Mouse (Mus musculus) layer of hippocampus, adult 9-10 months (tissue): ENCODE results near the gene Gm48552.

Experiments
- DNase-seq: peaks from one replicate; pipeline ENCODE4 v3.0.0; 2022; ENCODE audit warnings: low spot score

The Gm48552 gene

DNA sequence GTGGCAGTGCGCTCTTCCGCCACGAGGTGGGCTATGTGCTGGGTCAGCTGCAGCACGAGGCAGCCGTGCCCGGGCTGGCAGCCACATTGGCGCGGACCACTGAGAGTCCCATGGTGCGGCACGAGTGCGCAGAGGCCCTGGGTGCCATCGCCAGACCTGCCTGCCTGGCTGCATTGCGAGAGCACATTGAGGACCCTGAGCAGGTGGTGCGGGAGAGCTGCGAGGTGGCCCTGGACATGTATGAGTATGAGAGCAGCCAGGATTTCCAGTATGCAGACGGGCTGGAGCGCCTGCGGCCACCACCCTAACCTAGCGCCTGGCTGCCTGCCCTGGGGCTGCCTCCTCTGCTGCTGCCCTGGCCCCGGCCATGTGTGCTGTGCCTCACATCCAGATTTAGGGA, 1.1 kb upstream of the Gm48552 start:
- DNase-seq: no peak

DNA sequence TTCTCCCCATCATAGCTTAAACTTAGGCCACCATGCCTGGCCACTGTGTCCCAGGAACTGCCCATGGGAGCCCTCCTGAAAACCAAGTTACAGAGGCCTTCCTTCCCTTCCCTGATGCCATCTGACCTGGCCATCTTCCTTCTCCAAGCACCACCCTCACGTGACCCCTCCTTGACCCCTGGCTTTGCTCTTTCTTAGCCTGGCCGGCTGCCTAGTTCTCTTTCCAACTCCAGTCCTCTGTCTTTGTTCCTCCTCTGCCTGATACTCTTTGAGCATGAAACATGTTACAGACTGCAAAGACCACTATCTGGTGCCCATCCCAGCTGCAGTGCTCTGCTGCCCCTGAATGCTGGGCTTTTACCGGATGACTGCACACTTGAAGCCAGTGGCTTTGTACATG, 568 bp downstream of the Gm48552 start:
- no peak for DNase-seq

DNA sequence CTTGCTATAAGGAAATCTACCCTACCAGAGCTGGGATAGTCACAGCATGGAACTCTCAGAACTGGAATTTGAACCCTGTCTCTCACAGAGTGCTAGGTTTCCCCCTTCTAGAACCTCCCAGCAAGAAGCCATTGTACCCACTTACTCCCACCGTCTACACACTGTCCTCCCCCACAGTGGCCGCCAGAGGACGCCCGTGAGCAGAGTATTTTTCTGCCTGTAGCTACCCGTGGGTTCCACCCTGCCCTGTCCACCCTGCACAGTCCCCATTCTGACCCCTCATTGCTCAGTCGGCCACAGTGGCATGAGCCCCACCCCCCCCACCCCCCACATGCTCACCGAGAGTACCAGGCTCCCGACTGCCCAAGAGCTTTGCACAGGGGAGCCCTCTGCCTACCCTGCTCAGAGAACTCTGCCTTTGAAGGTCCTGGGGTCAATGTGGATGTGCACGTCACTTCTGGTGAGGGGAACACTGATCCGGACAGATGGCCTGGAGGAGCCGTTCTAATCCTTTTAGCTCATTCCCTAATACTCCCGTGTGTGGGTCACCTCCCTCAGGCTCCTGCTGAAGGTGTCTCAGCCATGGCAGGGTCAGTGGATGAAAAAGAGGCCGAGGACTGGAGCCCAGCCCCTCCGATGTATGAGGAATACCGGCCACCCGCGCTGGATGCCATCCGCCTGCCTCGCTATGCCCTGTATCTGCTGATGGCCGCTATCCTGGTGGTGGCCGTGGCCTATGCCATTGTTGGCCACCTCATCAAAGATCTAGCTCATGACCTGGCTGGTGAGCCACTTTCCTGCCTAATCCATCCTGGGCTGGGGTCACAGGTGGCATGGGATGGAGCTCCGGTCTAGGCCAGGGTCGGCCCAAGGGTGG, 1.2 kb downstream of the Gm48552 start:
- DNase-seq: no peak

DNA sequence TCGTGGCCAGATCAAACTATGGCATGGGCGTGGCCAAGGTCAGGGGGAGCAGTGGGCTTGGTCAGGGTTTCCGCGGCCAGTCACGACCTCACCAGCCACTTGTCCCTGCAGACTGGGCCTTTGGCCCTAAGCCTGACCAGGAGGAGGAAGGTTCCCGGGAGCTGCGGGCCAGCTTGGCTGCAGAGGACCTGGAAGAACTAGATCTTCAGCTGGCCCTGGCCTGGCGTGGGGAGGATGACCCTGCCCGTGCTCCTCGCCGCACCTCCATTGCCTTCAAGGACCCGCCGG, 1.8 kb downstream of the Gm48552 start:
- no peak for DNase-seq

DNA sequence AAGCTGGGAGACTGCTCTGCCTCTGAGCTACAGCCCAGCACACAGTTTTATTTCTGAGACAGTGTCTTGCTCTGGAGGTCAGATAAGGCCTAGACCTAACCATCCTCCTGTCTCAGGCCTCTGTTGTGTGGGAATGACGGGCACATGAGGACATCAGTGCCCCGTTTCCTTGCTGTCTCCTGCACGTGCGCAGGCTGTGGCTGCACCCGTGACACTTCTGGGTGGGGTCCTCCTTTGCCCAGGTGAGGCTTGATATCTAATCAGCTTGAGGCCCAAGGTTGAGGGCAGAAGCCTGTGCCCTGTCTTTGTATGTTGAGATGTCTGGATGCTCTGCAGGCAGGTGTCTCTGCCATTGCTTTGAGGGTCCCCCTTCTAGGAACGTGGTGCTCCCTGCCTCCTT, 3.5 kb downstream of the Gm48552 start:
- DNase-seq: no peak

DNA sequence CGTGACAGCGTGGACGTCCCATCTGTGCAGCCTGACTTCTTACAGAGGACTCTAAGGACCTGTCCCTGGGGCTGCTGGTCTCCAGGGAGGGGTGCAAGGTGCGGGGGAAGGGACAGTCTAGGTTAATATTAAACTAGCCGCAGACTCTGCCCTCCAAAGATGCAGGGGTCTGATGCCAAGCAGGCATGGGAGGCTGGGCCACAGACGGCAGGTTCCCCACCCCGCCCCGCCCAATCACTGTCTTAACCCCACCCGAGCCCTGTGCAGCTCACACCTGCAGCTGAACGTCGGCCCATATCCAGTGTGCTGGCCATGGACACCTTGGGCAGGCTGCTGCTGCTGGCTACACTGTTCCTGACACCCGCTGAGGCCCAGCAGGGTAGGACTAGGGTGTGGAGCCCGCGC, 4.0 kb downstream of the Gm48552 start, which contains the start of gene Smim24:
TSS of gene Smim24 (plus strand) at position 271 of the 405 bp plus-strand sequence.
- no peak for DNase-seq

DNA sequence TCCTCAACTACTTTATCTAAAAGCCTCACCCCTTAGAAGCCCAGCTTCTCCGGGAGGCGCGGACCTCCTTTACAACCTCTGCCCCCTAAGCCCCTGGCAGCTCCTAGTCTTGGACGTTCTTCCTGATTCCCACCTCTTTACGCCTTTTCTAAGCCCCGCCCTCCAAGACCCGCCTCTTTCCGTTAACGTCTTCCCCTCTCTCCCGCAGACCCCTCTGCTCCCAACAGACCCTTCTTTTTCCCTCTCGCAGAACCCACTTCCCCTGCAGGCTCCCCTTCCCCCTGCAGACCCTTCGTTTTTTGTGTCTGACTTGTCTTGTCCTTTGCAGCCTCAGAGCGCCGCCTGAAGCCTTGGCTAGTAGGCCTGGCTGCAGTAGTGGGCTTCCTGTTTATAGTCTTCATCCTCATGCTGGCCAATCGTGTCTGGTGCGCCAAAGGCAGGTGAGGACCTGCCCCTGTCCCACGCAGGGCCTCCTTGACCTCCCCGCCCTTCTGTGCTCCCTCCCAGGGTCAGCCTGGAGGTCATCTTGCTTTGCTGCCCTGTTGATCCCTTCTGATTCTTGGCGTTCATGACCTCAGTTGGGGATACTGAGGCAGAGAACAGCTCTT, 4.8 kb downstream of the Gm48552 start:
- DNase-seq: no peak

DNA sequence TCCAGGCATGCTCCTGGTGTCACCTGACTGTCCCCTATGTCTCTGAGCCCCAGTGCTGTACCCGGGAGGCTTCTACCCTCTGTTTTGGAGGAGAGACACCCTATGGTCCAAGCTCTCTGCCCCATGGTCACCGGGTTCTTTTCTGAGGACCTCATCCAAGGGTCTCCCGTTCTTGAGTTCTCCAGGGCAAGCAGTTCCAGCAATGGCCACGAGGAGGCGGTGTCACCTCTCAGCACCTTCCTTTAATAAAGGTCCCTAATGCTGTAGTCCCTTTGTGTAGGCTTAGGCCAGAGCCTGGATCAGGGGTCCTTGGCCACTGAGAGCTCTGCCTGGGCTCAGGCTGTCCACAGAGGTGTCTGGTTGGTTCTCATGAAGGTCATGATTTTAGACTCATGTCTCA, 6.3 kb downstream of the Gm48552 start:
- DNase-seq: no peak

DNA sequence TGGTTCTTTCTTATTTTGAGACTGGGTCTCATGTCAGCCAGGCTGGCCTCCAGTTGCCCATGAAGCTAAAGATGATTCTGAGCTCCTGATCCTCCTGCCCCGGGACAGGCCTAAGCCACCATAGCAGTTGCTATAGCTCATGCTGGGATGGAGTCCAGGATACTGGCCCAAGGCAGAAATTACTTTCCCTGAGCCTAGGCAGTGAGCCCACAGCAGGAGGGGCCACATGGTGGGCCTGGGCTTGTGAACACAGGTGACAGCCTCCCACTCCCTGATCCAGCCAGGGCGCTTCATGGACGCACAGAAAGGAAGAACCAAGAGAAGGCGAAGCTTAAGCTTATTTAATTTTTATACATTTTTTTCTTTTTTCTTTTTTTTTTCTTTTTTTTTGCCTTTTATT, 7.1 kb downstream of the Gm48552 start:
- no peak for DNase-seq

DNA sequence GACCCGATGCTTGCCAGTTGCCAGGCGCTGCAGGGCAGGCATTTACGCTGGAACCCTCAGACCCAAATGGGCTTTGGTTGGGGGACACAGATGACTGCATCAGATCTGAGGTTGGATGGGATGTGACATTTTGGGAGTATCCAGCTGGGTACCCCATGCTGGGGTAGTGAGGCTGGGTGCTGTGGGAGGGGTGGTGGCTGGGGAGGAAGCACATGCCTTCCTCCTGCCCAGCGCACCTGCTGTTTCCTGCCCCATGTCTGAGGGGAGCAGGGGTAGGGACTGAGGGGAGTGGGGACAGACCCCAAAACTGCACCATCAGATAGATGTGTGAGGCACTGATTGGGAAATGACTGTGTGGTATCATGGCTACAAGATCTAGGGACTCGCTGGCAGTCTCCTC, 7.9 kb downstream of the Gm48552 start:
- DNase-seq: no peak

DNA sequence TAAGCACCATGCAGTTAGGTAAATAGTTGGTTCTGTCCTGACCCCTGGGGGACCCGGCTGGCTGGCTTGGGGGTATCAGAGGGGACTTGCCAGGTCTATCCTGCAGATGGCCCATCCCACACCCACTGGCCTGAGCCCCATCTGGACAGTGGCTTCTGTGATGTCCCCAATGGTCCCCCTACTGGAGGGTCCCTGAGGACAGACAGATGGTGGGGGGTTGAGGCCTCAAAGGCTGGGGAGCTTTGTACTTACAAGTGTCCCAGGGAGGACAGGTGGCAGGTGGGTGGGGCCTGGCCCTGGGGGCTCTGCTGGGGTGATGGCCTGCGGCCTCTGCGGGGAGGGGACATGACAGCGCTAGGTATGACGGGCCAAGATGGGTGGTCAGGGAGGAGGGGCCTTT, 10.5 kb downstream of the Gm48552 start:
- DNase-seq: no peak

DNA sequence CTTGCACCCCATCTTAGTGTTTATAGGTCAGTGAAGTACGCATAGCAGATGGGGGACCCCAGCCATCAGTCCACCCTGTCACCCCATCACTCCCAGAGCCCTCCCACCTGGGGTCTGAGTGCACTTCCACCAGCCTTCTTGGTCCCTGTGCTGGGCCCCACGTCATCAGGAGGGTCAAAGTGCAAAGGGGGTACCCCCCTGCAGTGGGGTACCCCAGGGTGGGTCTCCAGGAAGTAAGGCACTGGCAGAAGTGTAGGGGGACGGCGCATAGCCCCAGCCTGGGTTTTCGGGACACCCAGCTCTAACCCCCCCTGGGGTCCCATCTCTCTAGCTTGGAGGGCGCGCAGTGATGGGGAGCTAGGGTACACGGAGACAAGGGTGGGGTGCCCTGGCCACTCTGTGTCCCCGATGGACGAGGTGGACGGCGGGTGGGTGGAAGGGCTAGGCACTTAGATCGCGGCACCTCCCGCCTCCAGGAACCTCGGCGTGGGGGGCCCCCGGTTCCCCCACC, 11.0 kb downstream of the Gm48552 start:
- DNase-seq: no peak

DNA sequence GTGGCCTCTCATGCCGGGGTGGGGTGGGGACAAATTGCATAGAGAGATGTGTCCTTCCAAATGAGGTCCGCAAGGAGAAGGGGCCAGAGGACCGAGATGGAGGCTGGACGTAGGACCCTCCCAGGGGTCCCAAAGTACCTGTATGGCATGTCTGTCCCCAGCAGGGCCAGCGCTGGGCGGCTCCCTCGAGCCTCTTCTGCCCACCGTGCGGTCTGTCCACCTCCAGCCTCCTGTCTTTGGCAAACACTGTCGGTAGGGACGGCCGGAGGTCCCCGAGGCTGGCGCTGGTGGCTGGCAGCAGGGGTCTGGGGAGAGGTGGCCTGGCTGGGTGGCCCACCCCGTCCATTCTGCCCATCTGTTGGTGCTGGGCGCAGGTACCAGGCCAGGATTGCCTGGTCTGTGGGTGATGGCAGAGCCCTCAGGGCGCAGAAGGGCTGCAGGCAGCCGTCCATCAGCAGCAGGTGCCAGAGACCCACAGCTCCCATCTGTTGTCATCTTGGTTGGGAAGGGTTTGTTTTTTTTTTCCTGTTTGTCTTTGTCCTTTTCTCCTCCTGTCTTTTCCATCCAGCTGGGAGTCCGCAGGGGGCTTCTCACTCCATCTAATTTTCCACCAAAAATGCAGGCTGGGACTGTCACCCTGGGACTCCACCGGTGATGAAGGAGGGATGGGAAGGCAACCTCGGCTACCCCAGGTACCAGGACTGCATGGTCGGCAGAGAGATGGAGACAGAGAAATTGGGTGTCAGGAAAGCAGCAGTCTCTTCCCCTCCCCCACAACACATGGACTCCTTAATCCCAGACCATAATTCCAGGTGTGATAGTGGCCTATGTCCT, 11.8 kb downstream of the Gm48552 start:
- no peak for DNase-seq

DNA sequence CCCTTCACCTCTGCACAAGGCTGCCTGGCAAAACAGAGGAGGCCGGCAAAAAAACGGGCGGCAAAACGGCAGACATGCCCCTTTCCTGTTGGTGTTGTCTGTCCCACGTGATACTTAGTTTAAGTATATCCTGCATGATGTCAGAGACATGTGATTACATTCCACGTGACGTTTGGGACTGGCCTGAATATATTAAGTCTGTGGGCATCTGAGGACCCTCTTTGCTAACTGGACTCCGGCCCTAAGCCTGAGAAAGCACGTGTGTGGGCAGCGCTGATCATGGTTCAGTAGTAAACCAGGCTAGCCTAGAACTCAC, 12.4 kb downstream of the Gm48552 start:
- no peak for DNase-seq

DNA sequence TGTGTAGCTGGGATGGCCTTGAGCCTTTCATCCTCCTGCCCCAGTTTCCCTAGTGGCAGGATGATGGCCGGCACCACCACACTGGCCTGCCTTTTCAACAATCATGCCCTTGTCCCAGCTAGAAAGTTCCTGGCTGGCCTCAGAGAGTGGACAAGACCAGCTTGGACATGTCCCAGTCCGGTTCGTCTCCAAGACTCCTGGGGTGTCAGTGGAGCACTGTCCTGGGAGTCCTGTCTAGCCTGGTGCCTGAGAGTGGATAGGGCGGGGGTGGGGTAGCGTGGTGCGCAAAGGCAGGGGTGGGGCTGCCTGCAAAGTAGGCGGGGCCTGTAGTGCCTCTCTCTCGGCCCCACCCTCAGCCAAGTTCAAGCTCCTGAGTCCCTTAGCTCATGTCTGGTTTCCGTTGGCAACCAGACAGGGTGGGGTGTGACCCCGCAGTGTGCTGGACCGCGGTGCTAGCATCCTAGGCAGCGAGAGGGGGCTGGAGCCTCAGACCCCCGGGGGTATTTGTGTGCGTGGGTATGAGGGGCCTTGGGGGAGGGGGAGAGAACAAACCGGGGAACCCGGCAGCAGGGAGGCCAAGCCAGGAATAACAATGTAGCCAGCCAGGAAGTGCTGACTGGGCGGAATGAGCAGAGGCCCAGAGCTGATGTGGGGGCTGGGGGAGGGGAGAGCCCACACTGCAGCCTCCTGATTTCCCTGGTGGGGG, 12.9 kb downstream of the Gm48552 start:
- DNase-seq: no peak

DNA sequence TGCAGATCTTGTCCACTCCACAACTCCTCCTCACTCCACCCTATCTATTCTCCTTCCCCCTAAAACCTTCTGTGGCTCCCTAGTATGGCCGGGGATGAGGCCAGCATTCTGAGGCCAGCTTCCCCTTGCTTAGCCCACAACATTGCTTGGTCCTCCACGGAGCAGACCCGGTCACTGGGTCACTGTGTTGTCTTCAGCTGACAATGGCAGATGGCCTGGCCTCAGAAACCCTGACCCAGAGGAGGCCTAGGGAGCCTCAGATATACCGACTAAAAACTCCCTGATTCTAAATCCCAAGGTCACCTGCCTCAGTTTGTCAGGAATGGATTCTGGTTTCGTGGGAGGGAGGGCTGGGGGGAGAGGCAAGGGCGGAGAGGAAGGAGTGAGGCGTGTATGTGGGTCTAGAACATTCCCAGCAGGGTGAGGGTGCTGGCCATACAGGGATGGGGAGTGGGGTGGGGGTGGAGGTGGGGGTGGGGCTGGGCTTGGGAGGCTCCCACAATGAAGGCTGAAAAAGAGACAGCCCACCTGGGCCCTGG, 13.5 kb downstream of the Gm48552 start:
- DNase-seq: no peak

DNA sequence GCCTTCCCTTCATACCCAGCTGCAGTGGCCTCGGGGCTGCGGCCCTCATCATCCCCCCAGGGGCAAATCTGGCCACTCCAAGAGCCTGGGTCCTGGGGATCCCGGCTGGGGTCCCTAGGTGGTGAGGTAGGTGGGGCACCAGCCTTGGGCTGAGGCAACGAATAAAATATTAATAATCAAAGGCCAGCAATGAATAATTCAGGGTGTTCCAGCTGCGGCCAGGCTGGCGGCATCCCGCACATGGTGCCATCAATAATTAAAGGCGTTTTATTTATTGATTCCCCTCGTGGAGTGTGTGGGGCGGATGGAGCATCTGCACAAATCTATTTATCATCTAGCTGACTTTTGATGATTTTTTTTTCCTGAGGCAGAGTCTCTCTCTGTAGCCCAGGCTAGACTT, 14.7 kb downstream of the Gm48552 start:
- DNase-seq: no peak

DNA sequence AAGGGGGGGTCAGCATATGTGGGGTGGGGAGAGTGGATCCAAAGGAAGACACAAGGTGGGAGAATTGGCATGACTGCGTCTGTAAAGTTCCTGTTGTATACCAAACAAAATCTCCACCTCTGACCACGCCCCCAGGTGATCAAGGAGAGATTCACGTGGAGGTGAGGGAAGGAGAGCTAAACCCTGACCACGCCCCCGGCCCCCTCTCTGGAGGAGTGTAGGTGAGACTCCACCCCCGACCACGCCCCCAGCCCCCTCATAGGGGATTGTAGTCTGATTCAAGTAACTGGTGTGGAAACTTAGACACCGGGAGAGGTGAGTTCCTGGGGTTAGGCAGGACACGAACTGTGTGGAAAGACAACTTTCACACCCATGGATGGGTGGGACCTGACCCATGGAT, 15.3 kb downstream of the Gm48552 start:
- DNase-seq: no peak

DNA sequence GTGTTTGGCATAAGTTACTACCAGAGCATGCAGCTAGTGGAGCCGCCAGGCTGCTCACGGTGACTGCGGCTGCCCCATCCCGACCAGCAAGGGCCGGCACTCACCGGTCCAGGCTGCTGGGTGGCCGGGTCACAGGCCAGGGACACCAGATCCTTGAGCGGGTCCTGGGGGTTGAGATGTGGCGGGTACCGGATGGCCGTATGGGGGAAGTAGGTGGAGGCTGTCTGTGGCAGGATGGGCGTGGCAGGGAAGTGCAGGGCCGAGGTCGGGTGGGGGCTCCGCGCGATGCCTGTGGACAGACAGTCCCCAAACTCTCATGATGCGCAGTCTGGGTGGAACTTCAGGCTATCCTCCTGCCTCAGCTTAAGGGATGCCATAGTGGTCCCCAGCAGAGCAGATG, 15.9 kb downstream of the Gm48552 start:
- no peak for DNase-seq

DNA sequence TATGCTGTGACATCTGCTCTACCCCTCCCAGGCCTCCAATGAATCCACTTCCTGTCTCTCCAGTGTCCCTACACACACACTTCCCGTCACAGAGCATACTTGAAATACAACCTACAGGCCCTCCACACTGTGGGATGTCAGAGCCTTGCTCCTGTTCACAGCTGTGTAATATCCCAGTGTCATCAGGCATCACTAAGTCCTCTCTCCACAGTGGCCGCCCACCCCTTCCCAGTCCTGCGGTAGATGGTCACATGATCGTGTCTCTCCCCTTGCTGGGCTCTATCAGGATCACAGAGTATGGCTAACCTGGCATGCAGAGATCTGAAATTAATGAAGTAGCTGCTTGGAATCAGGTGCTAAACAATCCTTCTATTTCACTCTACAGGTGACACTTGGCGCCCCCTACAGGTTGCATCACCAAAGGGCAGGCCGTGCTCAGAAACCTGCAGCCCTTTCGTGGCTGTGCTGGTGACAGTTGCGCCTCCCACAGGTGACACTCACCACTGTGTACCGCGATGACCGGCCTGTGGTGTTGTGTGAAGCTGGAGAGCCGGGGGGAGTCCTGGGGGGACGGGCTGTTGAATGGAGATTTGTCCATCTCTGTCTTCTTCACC, 16.9 kb downstream of the Gm48552 start:
- no peak for DNase-seq
